Mouse (Mus musculus) thymus, postnatal 14 days (tissue): ENCODE results near the gene Vmn1r77.
"Not testable (repeated sequence)": the region's sequence is repeated elsewhere in the genome, so short reads cannot be mapped to it uniquely, and the experiment has no call there.

ENCODE experiments used
- DNase-seq: peaks from one replicate; pipeline ENCODE4 v3.0.0; 2021

Gene Vmn1r77

DNA sequence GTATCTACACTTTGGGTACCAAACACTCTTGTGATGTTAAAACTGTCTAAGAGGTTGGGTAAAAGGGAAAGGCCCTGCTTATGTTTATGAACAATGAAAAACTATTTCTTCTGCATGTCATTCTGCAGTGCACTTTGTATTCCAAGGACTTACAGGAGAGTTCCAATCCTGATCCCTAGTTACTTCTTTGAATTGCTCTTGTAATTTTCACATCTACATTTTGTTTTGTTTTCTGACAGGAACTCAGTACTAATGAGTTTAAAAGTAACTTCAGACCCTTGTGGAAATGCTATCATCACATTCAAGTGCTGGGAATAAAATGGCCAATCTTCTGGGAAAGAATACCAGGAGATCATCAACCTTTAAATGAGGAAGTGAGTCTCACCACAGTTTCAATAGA lies at the start of gene Vmn1r77:
Gene Vmn1r77, plus strand, starts transcription at position 301 of the 400 bp plus-strand sequence.
- not testable (repeated sequence) for DNase-seq

DNA sequence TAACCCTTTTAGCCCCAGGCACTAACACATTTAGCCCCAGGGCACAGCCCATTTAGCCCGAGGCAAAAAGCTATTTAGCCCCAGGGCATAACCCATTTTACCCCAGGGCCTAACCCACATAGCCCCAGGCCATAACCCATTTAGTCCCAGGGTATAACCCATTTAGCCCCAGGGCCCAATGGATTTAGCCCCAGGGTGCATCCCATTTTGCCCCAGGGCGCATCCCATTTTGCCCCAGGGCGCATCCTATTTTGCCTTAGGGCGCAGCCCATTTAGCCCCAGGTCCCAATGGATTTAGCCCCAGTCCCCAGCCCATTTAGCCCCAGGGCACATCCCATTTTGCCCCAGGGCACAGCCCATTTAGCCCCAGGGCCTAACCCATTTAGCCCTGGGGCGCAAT lies 25.1 kb upstream of the Vmn1r77 start:
- DNase-seq: not testable (repeated sequence)

DNA sequence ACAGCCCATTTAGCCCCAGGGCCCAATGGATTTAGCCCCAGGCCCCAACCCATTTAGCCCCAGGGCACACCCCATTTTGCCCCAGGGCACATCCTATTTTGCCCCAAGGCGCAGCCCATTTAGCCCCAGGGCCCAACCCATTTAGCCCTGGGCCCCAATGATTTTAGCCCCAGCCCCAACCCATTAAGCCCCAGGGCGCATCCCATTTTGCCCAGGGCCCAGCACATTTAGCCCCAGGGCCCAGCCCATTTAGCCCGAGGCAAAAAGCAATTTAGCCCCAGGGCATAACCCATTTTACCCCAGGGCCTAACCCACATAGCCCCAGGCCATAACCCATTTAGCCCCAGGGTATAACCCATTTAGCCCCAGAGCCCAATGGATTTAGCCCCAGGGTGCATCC lies 24.2 kb upstream of the Vmn1r77 start:
- DNase-seq: not testable (repeated sequence)

DNA sequence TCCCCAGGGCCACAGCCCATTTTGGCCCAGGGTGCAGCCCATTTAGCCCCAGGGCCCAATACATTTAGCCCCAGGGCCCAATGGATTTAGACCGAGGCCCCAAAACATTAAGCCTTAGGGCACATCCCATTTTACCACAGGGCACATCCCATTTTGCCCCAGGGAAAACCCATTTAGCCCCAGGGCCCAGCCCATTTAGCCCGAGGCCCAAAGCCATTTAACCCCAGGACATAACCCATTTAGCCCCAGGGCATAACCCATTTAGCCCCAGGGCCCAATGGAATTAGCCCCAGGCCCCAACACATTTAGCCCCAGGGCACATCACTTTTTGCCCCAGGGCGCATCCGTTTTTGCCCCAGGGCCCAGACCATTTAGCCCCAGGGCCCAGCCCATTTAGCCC lies 23.4 kb upstream of the Vmn1r77 start:
- no peak for DNase-seq

DNA sequence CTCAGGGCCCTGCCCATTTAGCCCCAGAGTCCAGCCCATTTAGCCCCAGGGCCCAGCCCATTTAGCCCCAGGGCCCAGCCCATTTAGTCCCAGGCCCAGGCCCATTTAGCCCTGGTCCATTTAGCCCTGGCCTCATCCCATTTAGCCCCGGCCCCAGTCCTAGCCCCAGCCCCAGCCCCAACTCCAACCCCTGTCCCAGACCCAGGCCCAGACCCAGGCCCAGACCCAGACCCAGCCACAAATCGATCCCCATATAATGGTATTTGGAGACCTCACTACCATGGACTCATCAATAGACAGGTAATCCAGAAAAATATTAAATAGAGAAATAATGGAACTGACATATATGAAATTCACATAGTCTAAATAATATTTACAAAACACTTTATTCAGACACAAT lies 18.7 kb upstream of the Vmn1r77 start:
- not testable (repeated sequence) for DNase-seq

DNA sequence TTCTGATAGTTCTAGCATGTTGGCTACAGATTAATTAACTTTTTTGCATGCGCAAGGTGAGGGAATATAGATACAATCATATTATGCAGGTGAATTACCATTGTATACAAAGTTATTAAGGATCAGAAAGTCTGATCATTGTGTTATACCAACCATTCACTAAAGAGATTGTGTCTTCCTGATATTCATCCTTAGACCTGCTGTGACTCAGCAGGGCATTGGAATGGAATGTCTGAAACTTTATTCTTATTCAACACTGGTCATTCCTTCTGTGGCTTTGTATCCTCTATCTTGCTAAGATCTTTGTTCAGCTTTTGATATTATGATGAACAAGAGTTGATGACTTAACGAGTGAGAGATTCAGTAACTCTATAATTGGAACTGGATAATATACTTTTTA lies 4.1 kb downstream of the Vmn1r77 start:
- DNase-seq: no peak
